Mouse (Mus musculus) kidney, adult 2 months (tissue): ENCODE measurements around the gene Zcchc4. TPM values are rescaled to one million over a fixed set of nuclear protein-coding genes. Genes with fewer than 3 reads are reported as not detected.

Source experiments
- DNase-seq: peaks from one replicate; pipeline ENCODE4 v3.0.0; 2021
- H3K27ac ChIP-seq: fragments of 200-500 bp; 2 replicates; pipeline ENCODE4 v1.5.1; 2012; ENCODE audit warnings: low read depth, low read length, control low read depth, inconsistent platforms; ENCODE audit not compliant: insufficient read depth
- H3K27me3 ChIP-seq: fragments of 200-500 bp; replicated peaks from 2 replicates; pipeline ENCODE4 v1.6.1; 2012; ENCODE audit warnings: mild to moderate bottlenecking, moderate library complexity, low read length, inconsistent platforms; ENCODE audit not compliant: control insufficient read depth, insufficient read depth
- H3K36me3 ChIP-seq: fragments of 200-500 bp; 2 replicates; pipeline ENCODE4 v1.6.1; 2012; ENCODE audit warnings: mild to moderate bottlenecking, moderate library complexity, low read length, inconsistent platforms; ENCODE audit not compliant: control insufficient read depth, insufficient read depth
- H3K4me1 ChIP-seq: fragments of 200-500 bp; 2 replicates; pipeline ENCODE4 v1.6.1; 2011; ENCODE audit warnings: low read length; ENCODE audit not compliant: control insufficient read depth, insufficient read depth
- H3K4me3 ChIP-seq: fragments of 200-500 bp; 2 replicates; pipeline ENCODE4 v1.5.1; 2011; ENCODE audit warnings: mild to moderate bottlenecking, low read depth, low read length, control low read depth; ENCODE audit not compliant: insufficient read depth
- CTCF ChIP-seq: fragments of 200-500 bp; conservative IDR thresholded peaks from 2 replicates; pipeline ENCODE4 v1.5.1; 2011; ENCODE audit warnings: low read depth, mild to moderate bottlenecking, control low read depth, low read length, moderate library complexity, mixed read lengths; ENCODE audit not compliant: insufficient read depth, insufficient read length
- POLR2A ChIP-seq: fragments of 200-500 bp; IDR thresholded peaks from one replicate; pipeline ENCODE4 v1.6.1; 2011; ENCODE audit warnings: low read depth, low read length, control low read depth
- WGBS: fragments of 180-500 bp; shearing (Covaris S2); methylation state at CpG from one replicate; pipeline ENCODE4 v1.1.7; 2018; 5-methylcytosine and 5-hydroxymethylcytosine counted together
- polyA plus RNA-seq: library from polyadenylated mRNA; depleted of rRNA; stranded (reverse); fragments of >200 nt; gene quantifications from 2 replicates; pipeline ENCODE4 v1.2.3, GENCODE M21; 2012; rRNA removed

Gene Zcchc4
- polyA plus RNA-seq, 1 experiment = 6.5 TPM

DNA sequence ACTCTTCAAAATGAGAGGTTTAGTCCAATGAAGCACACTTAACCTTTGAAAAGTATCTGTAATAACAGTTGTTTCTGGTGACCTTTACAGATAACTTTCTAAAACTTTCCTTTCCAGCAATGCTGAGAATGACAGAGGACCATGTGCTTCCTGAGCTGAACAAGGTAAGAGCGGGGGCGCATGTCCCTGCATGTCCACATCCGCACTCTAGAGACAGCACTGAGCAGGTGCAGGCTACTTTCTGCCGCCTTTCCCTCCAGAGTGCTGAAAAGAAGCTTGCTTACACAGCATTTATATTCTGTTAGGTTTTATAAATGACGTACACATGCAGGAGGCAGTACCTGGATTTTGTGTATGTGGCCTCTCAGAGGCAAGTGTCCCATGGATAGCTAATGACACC lies 80.5 kb downstream of the Zcchc4 start:
- TF ChIP-seq CTCF (no peak), POLR2A (no peak)
- peaks cover 9% of the 10 kb centered on the region for H3K36me3 ChIP-seq
- H3K27ac ChIP-seq = no peak overlapping the region
- no peak overlapping the region for H3K4me3 ChIP-seq
- H3K4me1 ChIP-seq = no peaks in the 10 kb centered on the region
- WGBS = 94% methylated on average over 5 of the region's 5 CpGs
- no peak for DNase-seq
- H3K27me3 ChIP-seq = no peaks in the 10 kb centered on the region

DNA sequence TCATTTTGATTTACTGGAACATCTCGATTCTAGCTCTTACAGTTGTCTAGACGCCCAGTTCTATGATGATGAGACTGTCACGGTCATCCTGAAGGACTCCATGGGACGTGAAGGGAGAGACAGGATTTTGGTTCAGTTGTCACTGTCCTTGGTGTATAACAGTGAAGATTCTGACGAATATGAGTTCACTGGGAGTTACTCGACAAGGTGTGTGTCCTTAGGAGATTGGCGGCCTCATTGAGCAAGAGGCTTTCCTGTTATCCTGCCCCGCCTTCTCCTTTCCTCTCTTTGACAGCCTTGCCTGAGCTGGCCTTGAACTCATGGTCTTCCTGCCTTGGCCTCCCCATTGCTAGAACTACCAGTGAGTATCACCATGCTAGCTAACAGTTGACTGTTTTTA lies 89.2 kb downstream of the Zcchc4 start:
- WGBS = 74% methylated on average over 8 of the region's 8 CpGs
- H3K36me3 ChIP-seq = peaks cover 7% of the 10 kb centered on the region
- TF ChIP-seq CTCF (no peak), POLR2A (no peak)
- no peaks in the 10 kb centered on the region for H3K4me1 ChIP-seq
- H3K27ac ChIP-seq = no peak overlapping the region
- DNase-seq = no peak
- no peaks in the 10 kb centered on the region for H3K27me3 ChIP-seq
- no peak overlapping the region for H3K4me3 ChIP-seq

DNA sequence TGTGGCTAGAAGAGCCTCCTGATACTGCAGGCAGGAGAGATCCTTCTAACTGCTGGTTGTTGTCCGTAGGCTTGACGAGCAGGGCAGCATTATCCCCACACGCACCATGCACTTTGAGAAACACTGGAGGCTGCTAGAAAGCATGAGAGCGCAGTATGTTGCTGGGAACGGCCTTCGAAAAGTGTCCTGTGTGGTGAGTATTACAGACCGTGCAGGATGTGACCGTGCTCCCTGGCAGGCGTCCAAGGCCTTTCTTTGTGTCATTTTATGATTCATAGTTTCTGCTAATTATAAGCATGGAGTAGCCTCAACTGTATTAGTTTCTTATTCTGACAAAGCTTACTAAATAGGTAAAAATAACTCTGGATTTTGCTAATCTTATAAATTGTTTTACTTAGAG lies 90.6 kb downstream of the Zcchc4 start:
- Histone ChIP-seq H3K36me3 (peaks cover 7% of the 10 kb centered on the region), H3K4me3 (no peak overlapping the region), H3K27ac (no peak overlapping the region), H3K4me1 (no peaks in the 10 kb centered on the region), H3K27me3 (no peaks in the 10 kb centered on the region)
- peak; percentile 83 for DNase-seq
- WGBS = 36% methylated on average over 9 of the region's 9 CpGs
- no peak for TF ChIP-seq CTCF
- TF ChIP-seq POLR2A = no peak

DNA sequence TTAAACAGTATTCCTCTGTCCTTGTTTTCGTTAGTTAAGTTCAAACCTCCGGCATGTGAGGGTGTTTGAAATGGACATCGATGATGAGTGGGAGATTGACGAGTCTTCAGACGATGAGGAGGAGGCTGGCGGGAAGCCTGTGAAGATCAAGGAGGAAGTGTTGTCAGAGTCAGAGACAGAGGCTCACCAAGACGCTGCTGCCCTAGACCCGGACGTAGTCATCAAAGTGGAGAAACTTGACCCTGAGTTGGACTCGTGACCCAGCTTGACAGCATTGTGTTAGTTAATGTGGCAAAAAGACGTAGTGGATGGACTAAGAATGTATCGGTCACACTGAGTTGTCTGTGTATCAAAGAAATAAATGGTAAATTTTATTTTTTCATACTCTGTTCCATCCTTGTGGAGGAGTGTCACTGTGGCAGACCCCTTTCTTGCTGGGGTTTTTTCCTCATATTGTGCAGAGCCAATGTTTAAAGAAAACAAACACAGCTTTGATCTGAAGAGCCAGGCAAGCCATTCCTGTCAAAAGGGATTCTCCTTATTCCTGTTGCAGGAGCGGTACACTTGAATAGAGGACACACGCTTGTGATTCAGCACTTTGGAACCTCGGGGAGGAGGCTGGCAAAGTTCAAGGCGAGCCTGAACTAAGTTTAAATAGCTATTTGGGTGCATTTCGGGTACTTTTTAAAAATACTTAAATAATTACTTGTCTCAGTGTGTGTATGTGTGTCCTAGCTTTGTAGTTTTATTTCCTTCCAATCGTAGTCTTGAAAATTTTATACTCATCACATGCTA lies 91.3 kb downstream of the Zcchc4 start:
- TF ChIP-seq POLR2A (no peak), CTCF (no peak)
- H3K27me3 ChIP-seq = no peaks in the 10 kb centered on the region
- peaks cover 7% of the 10 kb centered on the region for H3K36me3 ChIP-seq
- no peaks in the 10 kb centered on the region for H3K4me1 ChIP-seq
- peak; percentile 8 for DNase-seq
- 62% methylated on average over 18 of the region's 18 CpGs for WGBS
- no peak overlapping the region for H3K4me3 ChIP-seq
- H3K27ac ChIP-seq = 0 out of 2 replicates have a peak overlapping the region, but pooled peaks have one; percentile 14

DNA sequence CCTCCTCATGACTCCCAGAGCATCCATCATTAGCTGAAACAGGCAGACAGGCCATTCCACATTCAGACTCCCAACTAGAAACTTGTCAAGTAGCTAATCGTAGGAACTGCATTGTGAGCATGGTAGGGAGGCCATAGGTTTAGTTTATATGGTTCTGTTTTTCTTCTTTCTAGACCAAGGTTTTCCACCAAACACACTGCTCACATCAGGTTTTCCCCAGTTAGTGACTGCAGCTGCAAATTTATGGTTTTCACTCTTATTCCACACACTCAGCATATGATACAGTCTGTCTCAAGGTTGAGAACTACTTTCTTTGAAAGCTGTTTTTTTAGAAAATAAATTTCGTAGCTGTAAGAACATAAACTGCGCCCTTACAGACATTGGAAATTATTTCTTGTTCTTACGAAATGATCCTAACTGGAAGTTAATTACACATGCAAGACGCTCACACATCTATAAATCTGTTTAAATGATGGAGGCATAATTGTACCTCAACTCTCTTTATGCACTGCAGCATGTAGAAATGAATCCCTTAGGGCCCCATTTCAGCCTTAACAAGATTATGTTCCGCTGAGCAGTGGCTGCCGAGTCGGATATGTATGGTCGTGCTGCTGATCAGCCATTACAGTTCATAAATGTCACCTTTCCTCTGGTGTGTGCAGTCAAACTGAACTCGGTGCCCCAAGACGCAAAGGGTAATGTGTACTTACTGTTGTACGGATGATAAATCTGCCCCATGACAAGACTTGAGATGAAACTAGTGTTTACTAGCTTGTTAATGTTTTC lies 93.9 kb downstream of the Zcchc4 start:
- no peak for DNase-seq
- 59% methylated on average over 12 of the region's 12 CpGs for WGBS
- no peaks in the 10 kb centered on the region for H3K27me3 ChIP-seq
- H3K4me3 ChIP-seq = no peak overlapping the region
- no peaks in the 10 kb centered on the region for H3K4me1 ChIP-seq
- TF ChIP-seq CTCF = no peak
- TF ChIP-seq POLR2A = no peak
- peaks cover 2% of the 10 kb centered on the region; the same call in 1 of the 2 replicates for H3K36me3 ChIP-seq
- H3K27ac ChIP-seq = no peak overlapping the region

DNA sequence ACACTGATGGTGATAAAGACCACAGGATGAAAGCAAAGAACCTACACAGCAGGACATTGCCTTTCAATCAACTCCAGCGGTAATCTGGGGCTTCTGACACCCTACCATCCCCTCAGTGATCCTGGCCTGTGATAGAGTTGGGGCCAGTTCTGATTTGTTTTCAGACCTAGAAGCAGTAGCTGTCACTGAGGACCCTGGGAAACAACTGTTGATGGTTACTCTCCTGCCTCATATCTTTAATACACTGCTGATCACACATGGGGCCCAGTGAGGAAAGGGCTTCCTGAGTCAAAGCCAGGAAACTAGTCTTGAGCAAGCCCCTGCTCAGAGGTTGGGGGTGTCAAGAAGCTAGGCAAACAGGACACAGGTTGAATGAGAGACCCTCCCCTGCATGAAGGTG lies 96.3 kb downstream of the Zcchc4 start:
- no peaks in the 10 kb centered on the region for H3K4me1 ChIP-seq
- no peaks in the 10 kb centered on the region for H3K27me3 ChIP-seq
- H3K4me3 ChIP-seq = no peak overlapping the region
- DNase-seq = no peak
- WGBS = 75% methylated on average over 1 of the region's 1 CpGs
- no peak overlapping the region for H3K27ac ChIP-seq
- TF ChIP-seq CTCF = no peak
- TF ChIP-seq POLR2A = no peak
- peaks cover 2% of the 10 kb centered on the region; the same call in 1 of the 2 replicates for H3K36me3 ChIP-seq

DNA sequence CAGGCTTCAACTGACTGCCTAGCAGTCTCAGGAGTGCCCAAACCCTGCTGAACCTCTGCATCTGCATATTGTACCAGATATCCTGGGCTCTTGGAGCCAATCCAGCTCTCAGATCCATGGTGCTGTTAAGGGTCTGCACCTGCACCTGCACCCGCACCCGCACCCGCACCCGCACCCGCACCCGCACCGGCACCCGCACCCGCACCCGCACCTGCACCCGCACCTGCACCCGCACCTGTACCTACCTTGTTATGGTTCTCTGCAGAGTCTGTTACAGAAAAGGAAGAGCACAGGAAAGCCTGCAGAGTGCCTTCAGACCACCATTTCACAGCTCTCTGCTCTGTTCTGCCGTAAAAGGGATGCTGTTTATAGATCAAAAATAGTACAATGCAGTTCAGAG lies 96.8 kb downstream of the Zcchc4 start:
- Histone ChIP-seq H3K27me3 (no peaks in the 10 kb centered on the region), H3K4me1 (no peaks in the 10 kb centered on the region), H3K4me3 (no peak overlapping the region), H3K36me3 (no peaks in the 10 kb centered on the region; the same call in 1 of the 2 replicates), H3K27ac (no peak overlapping the region)
- DNase-seq = no peak
- 96% methylated on average over 13 of the region's 13 CpGs for WGBS
- TF ChIP-seq POLR2A = no peak
- no peak for TF ChIP-seq CTCF

Other genes starting within 250 kb of the Zcchc4 start
- gene Lgi2, start 208.9 kb upstream of the Zcchc4 start, polyA plus RNA-seq = 0.25 and 0.39 TPM in 2 replicates
- 10.5 and 11.9 TPM in 2 replicates for gene Sepsecs, start 105.7 kb upstream of the Zcchc4 start, polyA plus RNA-seq
- gene Pi4k2b, start 33.8 kb upstream of the Zcchc4 start, polyA plus RNA-seq = 8.5 and 10.4 TPM in 2 replicates
- 16.6 and 24.5 TPM in 2 replicates for gene Anapc4, start 58.6 kb downstream of the Zcchc4 start, polyA plus RNA-seq